Mouse (Mus musculus): ENCODE measurements around the gene Heatr1.

- TF ChIP-seq EP300 (IDR thresholded peaks at IDR 0.05; ENCODE audit: low read depth) (no peak), CTCF (IDR thresholded peaks at IDR 0.05; ENCODE audit: low read depth) (no peak)
These were observed 37.3 kb upstream of the Heatr1 start for GRCm38 (mm10) chr13:12357554-12357953.
